In genomic region chr5:121384757-121385460, GRCm38 (mm10) we compare ENCODE assay signal across 8 mouse cellular contexts. TPM values are rescaled to one million over a fixed set of nuclear protein-coding genes. Genes with fewer than 3 reads are reported as not detected.
A peak's percentile ranks its signal among the peaks of the same experiment; 100 is the strongest.
DNase-seq lines count a peak whose midpoint lies in the region; ATAC-seq and TF ChIP-seq lines count a peak whose summit lies in the region.

No protein-coding gene starts in this region.

- H3K4me2 ChIP-seq in forebrain, embryonic 14.5 days (ENCODE audit: low read length) = peak overlapping the region; percentile 70
- peak overlapping the region; percentile 64 for H3K4me2 ChIP-seq in hindbrain, postnatal 0 days (ENCODE audit: low read depth, low read length)
- H3K4me2 ChIP-seq in liver, embryonic 14.5 days (ENCODE audit: low read depth) = peak overlapping the region; percentile 90
- H3K4me2 ChIP-seq in myocyte (ENCODE audit: low read depth) = peak overlapping the region; percentile 69

- H3K9ac ChIP-seq in forebrain, embryonic 14.5 days (ENCODE audit: low read length) = peak overlapping the region; percentile 85
- H3K9ac ChIP-seq in hindbrain, postnatal 0 days (replicated peaks; ENCODE audit: low read length) = peak overlapping the region; percentile 88
- H3K9ac ChIP-seq in liver, embryonic 14.5 days (replicated peaks) = peak overlapping the region; percentile 77

- peak overlapping the region; percentile 45 for H3ac ChIP-seq in myocyte (ENCODE audit: control insufficient read depth, insufficient read length)

- no peak for TF ChIP-seq POLR2A in myocyte (IDR thresholded peaks at IDR 0.05; ENCODE audit: insufficient read length, low read depth)

- 3% methylated on average over 28 of the region's 47 CpGs for WGBS in forebrain, embryonic 14.5 days
- 1% methylated on average over 39 of the region's 47 CpGs for WGBS in hindbrain, postnatal 0 days
- 3% methylated on average over 41 of the region's 47 CpGs for WGBS in liver, embryonic 14.5 days (ENCODE audit: insufficient replicate concordance)

- peak overlapping the region; percentile 78 for H3K4me3 ChIP-seq in forebrain, embryonic 14.5 days (ENCODE audit: low read depth, low read length)
- H3K4me3 ChIP-seq in hindbrain, postnatal 0 days (ENCODE audit: low read length) = peak overlapping the region; percentile 75
- peak overlapping the region; percentile 74 to 88 for H3K4me3 ChIP-seq in liver, embryonic 14.5 days (ENCODE audit: insufficient read depth in 1 of 2, low read depth in 2 of 2, low read length in 2 of 2)
- peak overlapping the region; percentile 71 for H3K4me3 ChIP-seq in myocyte

- H3K27me3 ChIP-seq in forebrain, embryonic 14.5 days (replicated peaks; ENCODE audit: control insufficient read depth, insufficient read depth, low read length) = peaks cover 6% of the 10 kb centered on the region; the same call in 1 of the 2 replicates
- no peaks in the 10 kb centered on the region for H3K27me3 ChIP-seq in hindbrain, postnatal 0 days (ENCODE audit: insufficient read depth, low read length)
- no peaks in the 10 kb centered on the region; the same call in 1 of the 2 replicates for H3K27me3 ChIP-seq in liver, embryonic 14.5 days (ENCODE audit: control insufficient read depth, insufficient read depth, low read length)
- no peaks in the 10 kb centered on the region for H3K27me3 ChIP-seq in myocyte (ENCODE audit: control insufficient read depth, insufficient read depth, insufficient read length)

- H3K4me1 ChIP-seq in forebrain, embryonic 14.5 days (ENCODE audit: control insufficient read depth, insufficient read depth, low read length) = peaks cover 10% of the 10 kb centered on the region
- peaks cover 3% of the 10 kb centered on the region for H3K4me1 ChIP-seq in hindbrain, postnatal 0 days (ENCODE audit: insufficient read depth, low read length)
- peaks cover 8 to 9% of the 10 kb centered on the region in 2 experiments for H3K4me1 ChIP-seq in liver, embryonic 14.5 days (replicated peaks; ENCODE audit: control insufficient read depth in 2 of 2, insufficient read depth in 2 of 2, low read length in 1 of 2)

- no peaks in the 10 kb centered on the region for H3K79me2 ChIP-seq in myocyte (ENCODE audit: control insufficient read depth, insufficient read depth)

- ATAC-seq in frontal cortex, adult (ENCODE audit: low TSS enrichment) = peak; percentile 32; the same call in 1 of the 2 replicates
- peak; percentile 71 for ATAC-seq in forebrain, embryonic 14.5 days
- peak; percentile 76 for ATAC-seq in hindbrain, postnatal 0 days
- peak; percentile 52 for ATAC-seq in liver, embryonic 14.5 days (ENCODE audit: insufficient read depth)

- peaks cover 28% of the 10 kb centered on the region for H3K36me3 ChIP-seq in forebrain, embryonic 14.5 days (ENCODE audit: control insufficient read depth, insufficient read depth, low read length)
- H3K36me3 ChIP-seq in hindbrain, postnatal 0 days (ENCODE audit: insufficient read depth, low read length) = peaks cover 11% of the 10 kb centered on the region; the same call in 1 of the 2 replicates
- no peaks in the 10 kb centered on the region; the same call in 1 of the 2 replicates for H3K36me3 ChIP-seq in liver, embryonic 14.5 days (replicated peaks; ENCODE audit: control insufficient read depth, insufficient read depth, low read depth)
- H3K36me3 ChIP-seq in myocyte (ENCODE audit: control insufficient read depth, insufficient read depth) = peaks cover under 1% of the 10 kb centered on the region

- peak overlapping the region; percentile 86 for H3K27ac ChIP-seq in forebrain, embryonic 14.5 days (ENCODE audit: low read depth, low read length)
- H3K27ac ChIP-seq in hindbrain, postnatal 0 days = peak overlapping the region; percentile 90
- peak overlapping the region; percentile 86 for H3K27ac ChIP-seq in liver, embryonic 14.5 days

- no peak for DNase-seq in frontal cortex, postnatal 10 days (ENCODE audit: low spot score in 2 of 2)
- DNase-seq in adipocyte (ENCODE audit: low spot score) = peak; percentile 75
- DNase-seq in forebrain, embryonic 14.5 days (ENCODE audit: low spot score) = peak; percentile 61
- DNase-seq in hindbrain, postnatal 0 days (ENCODE audit: low spot score) = peak; percentile 63
- DNase-seq in liver, embryonic 14.5 days (ENCODE audit: low read depth in 3 of 3, low spot score in 3 of 3) = peak in 2 of 3 experiments; percentile 42 to 53
- no peak for DNase-seq in gastrocnemius, postnatal 4 days (ENCODE audit: low spot score in 2 of 2)

- no peaks in the 10 kb centered on the region for H3K9me3 ChIP-seq in forebrain, embryonic 14.5 days (replicated peaks; ENCODE audit: control insufficient read depth, low read length)
- no peaks in the 10 kb centered on the region for H3K9me3 ChIP-seq in hindbrain, postnatal 0 days (ENCODE audit: low read length)
- no peaks in the 10 kb centered on the region for H3K9me3 ChIP-seq in liver, embryonic 14.5 days (ENCODE audit: control insufficient read depth, low read length)

- TF ChIP-seq EP300 in liver, embryonic 14.5 days (IDR thresholded peaks at IDR 0.05; ENCODE audit: low read depth) = no peak

- TF ChIP-seq CTCF in hindbrain, postnatal 0 days (IDR thresholded peaks at IDR 0.05; ENCODE audit: low read depth) = no peak
- no peak for TF ChIP-seq CTCF in liver, embryonic 14.5 days (IDR thresholded peaks at IDR 0.05; ENCODE audit: low read depth)

TF ChIP-seq in myocyte, 11 proteins besides CTCF, POLR2A, EP300 and RAD21:
- TF ChIP-seq REST (IDR thresholded peaks at IDR 0.05; ENCODE audit: insufficient read depth, insufficient read length) (no peak), SRF (IDR thresholded peaks at IDR 0.05; ENCODE audit: control insufficient read depth, insufficient read length, low read depth) (no peak), TCF12 (IDR thresholded peaks at IDR 0.05; ENCODE audit: insufficient read depth, poor library complexity, severe bottlenecking) (no peak)

RNA-seq across cellular contexts. Expression of gene Trafd1, which starts 0.5 kb away (rescaled TPM):
- polyA plus RNA-seq in forebrain, embryonic 14.5 days (2014; fragmentation: Nextera tagmentation; extraction: Ambion mirVana) = 129 and 140 TPM in 2 replicates
- total RNA-seq in hindbrain, postnatal 0 days (2014; rRNA removed) = 81.9 and 94.4 TPM in 2 replicates
- 107 and 108 TPM in 2 replicates for polyA plus RNA-seq in hindbrain, postnatal 0 days (2015; fragmentation: Nextera tagmentation; extraction: Ambion mirVana)
- 17.8 and 18.4 TPM in 2 replicates for polyA plus RNA-seq in liver, embryonic 14.5 days (2012; rRNA removed)
- 16.6 and 17.1 TPM in 2 replicates for polyA plus RNA-seq in liver, embryonic 14.5 days (2014; fragmentation: Nextera tagmentation; extraction: Ambion mirVana)
- 29.3 TPM for polyA plus RNA-seq in myocyte (2012; fragmentation: generic; extraction: Trizol)
- 10 to 100 TPM; 74.7 to 87.6 TPM for total RNA-seq in gastrocnemius, postnatal 4 days (2021)

RNA-seq across cellular contexts. Expression of gene Naa25, which starts 12.8 kb away (rescaled TPM):
- 54.7 and 61.9 TPM in 2 replicates for polyA plus RNA-seq in forebrain, embryonic 14.5 days (2014; fragmentation: Nextera tagmentation; extraction: Ambion mirVana)
- 32.9 and 33.9 TPM in 2 replicates for total RNA-seq in hindbrain, postnatal 0 days (2014; rRNA removed)
- polyA plus RNA-seq in hindbrain, postnatal 0 days (2015; fragmentation: Nextera tagmentation; extraction: Ambion mirVana) = 37.5 and 38.3 TPM in 2 replicates
- 6.2 and 8.8 TPM in 2 replicates for polyA plus RNA-seq in liver, embryonic 14.5 days (2012; rRNA removed)
- 18.5 and 23.6 TPM in 2 replicates for polyA plus RNA-seq in liver, embryonic 14.5 days (2014; fragmentation: Nextera tagmentation; extraction: Ambion mirVana)
- polyA plus RNA-seq in myocyte (2012; fragmentation: generic; extraction: Trizol) = 22.0 TPM
- total RNA-seq in gastrocnemius, postnatal 4 days (2021) = 10 to 100 TPM; 22.3 to 23.8 TPM

Comparison
In these comparisons a context has a peak if more than half of its experiments do, and no peak if none do; other contexts are left out.
1. DNase-seq: peak in adipocyte (single experiment), forebrain, embryonic 14.5 days (single experiment), hindbrain, postnatal 0 days (single experiment) and liver, embryonic 14.5 days (2 of 3); none in frontal cortex, postnatal 10 days (0 of 2) and gastrocnemius, postnatal 4 days (0 of 2).
2. Peak in every context shown above with its lines, with median percentiles within 50 percentile points of each other: ATAC-seq, H3K27ac ChIP-seq, H3K4me2 ChIP-seq, H3K4me3 ChIP-seq and H3K9ac ChIP-seq.